Mouse (Mus musculus): ENCODE results near the gene Il1rapl1.
"Not testable (repeated sequence)": the region's sequence is repeated elsewhere in the genome, so short reads cannot be mapped to it uniquely, and the experiment has no call there.

Il1rapl1 gene

DNA sequence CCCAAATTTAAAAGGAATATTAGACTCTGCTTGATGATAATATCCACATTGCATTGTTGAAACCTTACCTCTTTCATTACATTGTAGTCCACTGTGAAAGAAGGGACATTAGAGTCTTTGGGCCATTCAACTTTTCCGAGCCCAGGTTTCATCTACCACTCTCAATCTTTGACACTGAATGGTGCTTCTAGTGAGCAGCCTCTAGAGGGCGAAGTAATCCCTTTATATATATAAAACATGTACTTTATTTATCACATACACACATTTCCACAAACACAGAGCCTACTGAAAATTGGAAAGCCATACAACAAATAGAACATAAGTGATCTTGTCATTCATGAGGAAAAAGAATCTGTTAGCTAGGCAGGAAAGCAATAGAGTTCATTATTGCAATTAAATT, 459.8 kb downstream of the Il1rapl1 start:
- in situ Hi-C loops (cut with MboI, MseI): loop anchor here (25.0 kb wide), 1 partner anchor 868 kb away; no protein-coding TSS in a partner anchor

DNA sequence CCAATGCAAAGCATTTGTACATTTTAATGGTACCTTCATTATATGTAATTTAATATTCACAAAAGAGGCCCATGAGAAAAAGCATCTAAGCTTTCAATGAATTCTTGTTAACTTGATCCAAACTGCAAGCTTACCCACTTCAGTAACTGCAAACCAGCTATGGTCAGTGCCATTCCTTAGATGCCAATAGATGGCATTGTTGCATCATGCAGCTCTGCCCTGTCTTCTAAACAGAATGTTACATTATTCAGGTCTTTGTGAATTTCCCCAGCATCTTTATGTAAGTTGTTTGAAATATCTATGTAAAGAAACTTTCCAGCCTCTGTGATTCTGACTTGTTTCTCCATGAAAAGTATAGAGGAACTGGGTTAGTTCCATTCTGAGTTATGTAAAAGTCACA, 514.5 kb downstream of the Il1rapl1 start:
- in situ Hi-C loops (cut with MboI, MseI): no loop called here

DNA sequence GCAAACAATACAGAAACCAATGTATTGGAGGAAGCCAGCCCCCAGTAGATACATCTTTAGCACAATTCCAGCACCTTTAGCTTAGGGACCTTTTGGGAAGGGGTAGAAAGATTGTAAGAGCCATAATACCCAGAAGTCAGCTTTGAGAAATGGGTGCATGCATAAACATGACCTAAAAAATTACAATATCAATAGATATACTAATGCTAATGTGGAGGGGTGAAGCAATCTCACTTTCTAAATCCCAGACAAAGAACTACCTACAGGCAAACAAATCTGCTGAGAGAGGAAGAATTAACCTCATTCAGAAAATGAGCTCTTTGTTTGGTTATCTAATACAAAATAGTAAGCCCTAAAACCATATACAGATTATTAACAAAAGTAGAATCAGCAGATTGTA, 607.4 kb downstream of the Il1rapl1 start:
- in situ Hi-C loops (cut with MboI, MseI): no loop called here

DNA sequence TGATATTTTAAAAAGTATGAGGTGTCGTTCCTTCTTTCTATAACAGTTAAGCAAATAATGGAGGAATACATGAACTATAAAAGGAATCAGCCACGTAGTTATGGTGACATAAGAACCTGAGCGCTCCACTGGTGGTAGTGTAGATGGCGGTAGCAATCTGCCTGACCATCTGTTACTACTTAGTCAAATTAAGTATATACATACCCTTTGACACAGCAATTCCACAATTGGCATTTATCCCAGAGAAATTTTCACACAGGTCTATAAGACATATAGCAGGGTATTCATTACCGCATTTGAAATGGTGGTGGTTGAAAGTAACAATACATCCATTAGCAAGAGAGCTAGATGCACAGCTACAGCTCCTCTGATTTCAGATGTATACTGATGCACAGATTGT, 612.8 kb downstream of the Il1rapl1 start:
- in situ Hi-C loops (cut with MboI, MseI): no loop called here

DNA sequence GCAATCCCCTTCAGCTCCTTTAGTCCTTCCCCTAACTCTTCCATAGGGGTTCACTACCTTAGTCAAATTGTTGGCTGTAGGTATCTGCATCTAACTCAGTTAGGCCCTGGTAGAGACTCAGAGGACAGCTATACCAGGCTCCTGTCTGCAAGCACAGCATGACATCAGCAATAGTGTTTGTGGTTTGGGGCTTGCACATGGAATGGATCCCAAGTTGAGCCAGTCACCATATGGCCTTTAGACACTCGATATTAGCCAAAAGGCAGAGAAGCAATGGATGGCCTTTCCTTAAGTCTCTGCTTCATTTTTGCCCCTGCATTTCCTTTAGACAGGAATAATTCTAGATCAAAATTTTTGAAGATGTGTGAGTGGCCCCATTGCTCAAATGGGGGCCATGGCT, 632.0 kb downstream of the Il1rapl1 start:
- in situ Hi-C loops (cut with MboI, MseI): no loop called here

DNA sequence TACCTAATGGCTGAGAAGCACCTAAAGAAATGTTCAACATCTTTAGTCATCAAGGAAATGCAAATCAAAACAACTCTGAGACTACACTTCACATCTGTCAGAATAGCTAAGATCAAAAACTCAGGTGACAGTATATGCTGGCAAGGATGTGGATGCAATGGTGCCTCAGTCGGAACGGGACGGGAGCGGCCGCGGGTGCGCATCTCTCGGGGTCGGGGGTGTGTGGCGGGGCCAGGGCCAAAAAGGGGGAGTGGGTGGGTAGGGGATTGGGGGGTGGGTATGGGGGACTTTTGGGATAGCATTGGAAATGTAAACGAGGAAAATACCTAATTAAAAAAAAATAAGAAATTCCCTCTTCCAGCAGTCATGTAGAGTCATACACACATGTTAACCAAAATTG, 877.3 kb downstream of the Il1rapl1 start:
- in situ Hi-C loops (cut with MboI, MseI): not testable (repeated sequence)

DNA sequence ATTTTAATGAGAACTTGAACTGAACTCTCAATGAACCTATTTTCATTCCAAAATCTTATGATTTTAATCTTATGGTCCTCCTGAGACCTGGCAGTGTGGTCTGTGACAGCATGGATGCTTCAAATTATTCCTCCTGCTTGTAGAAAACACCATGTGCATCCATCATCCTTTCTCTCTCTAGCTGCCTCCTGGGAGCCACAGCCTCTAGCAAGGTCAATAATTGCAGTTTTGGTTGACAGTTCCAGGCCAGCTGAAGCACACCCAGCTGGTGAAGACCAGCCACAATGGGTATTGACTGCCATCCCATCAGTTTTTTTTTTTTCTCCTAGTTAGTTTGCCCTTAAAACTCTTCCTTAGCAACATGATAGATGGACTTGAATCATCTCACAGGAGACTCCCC, 890.2 kb downstream of the Il1rapl1 start:
- in situ Hi-C loops (cut with MboI, MseI): no loop called here

DNA sequence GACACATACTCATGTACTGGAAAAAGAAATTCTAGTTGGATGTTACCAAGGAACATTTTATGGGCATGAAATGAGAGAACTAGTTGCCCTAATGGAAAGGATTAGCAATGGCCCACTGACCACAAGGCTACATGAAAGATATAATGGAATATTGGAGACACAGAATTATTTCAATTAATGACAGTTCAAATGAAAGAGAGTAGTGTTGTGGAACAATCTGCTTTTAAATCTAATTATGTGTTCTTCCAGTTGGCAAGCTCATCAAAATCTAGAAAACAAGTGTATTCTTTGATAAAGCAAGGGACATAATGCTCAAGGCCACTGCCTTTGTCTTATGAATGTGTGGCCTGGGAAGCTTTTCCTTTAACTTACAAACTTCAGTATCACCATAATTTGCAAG, 1113.1 kb downstream of the Il1rapl1 start:
- in situ Hi-C loops (cut with MboI, MseI): no loop called here

DNA sequence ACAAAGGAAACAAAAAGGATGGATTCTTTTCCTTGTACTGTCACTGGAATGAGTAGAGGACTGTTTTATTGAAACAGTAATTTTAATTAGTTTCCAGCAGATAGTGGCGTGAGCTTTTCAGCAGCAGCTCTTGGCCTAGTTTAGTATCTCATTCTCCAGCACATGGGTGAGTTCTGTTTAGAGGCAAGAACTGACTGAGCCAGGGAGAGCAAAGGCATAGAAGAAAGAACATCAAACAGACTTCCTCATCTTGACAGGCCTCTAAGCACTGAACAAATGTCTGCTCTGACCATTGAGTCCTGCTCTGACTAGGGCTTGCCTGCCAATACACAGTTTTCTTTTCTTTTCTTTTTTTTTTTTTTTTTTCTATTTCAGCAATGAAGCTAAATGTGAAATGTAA, 1160.3 kb downstream of the Il1rapl1 start:
- in situ Hi-C loops (cut with MboI, MseI): no loop called here

DNA sequence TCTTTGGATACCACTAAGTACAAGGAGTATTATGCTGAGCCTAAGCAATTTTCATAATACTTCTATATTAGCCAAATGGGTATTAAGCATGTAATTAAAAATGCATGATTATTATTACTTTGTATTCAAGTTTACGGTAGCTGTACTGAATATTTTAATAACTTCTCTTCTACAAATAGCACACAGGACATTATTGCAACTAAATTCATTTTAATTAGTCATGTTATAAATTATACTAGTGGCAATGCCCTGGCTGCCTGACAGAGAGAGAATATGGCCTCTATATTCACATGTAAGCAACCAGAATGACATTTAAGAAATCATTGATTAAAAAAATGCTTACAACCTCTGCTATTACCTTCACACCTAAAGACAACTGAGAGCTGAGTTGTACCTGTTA, 1160.8 kb downstream of the Il1rapl1 start:
- in situ Hi-C loops (cut with MboI, MseI): no loop called here

DNA sequence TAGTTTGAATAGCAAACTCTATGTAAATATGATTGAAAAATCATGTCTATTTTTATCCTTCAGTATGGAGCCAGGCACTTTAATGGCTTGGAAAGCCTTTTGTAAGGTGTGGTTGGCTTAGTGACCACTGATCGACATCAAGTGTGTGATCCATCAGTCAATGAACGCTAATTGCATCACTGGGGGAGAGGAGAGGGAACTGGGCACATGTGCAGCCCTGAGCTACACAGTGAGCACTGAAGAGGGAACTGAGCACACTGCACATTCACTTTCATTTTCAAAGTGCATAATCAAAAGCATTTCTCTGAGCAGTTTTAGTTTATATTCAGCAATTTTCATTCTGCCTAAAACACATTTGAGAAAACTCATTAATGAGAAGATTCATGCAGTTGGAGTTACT, 1164.5 kb downstream of the Il1rapl1 start:
- in situ Hi-C loops (cut with MboI, MseI): no loop called here

DNA sequence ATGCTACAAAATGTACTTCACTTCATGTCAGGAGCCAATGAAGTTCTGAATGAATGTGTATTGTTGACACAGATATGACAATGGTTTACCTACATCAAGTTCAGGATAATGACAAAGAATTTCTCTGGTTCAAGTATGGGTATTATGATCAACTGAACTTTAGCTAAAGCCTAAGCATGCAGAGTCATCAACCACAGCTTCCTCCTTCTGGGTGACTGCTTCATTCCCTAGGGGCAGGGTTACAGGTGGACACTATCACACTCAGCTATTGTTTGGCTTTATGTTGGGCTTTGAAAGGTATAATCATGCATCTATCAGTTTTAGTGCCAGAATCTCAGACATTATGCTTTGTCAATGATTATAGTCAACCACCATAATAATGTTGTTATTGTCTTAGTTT, 1166.3 kb downstream of the Il1rapl1 start:
- in situ Hi-C loops (cut with MboI, MseI): no loop called here

DNA sequence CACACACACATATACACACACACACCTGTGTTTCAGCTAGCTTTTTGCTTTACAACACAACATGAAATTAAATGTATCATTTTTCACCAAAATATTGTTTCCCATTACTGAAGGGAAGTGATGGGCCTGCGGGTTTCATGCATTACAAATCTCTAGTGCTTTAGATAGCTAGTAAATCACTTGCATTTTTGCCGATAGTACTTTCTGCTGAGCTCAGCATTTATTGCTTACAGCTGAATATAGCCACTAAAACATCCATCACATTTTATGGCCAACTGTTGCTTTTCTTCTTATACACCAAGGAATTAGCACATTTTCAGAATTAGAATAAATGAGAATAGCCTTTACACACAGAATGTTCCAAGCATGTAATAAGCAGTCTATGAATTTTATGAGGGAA, 1260.6 kb downstream of the Il1rapl1 start:
- in situ Hi-C loops (cut with MboI, MseI): no loop called here

DNA sequence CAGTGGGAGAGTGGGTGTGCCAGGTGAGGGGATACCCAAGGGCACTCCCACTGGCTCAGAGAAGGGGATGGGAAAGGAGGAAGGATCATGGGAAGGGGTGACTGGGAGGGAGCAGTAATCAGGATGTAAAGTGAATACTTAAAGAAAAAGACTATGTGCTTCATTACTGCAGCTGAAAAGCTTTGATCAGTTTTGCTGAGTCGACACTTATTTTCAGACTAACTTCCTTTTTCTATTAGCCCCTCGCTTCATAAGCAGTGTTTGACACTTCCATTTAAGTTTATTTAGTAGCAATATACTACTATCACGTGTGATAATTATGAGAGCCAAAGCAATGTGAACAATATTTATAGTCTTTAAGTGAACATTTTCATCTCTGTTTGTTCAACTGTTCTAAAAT, 1307.2 kb downstream of the Il1rapl1 start:
- in situ Hi-C loops (cut with MboI, MseI): no loop called here

DNA sequence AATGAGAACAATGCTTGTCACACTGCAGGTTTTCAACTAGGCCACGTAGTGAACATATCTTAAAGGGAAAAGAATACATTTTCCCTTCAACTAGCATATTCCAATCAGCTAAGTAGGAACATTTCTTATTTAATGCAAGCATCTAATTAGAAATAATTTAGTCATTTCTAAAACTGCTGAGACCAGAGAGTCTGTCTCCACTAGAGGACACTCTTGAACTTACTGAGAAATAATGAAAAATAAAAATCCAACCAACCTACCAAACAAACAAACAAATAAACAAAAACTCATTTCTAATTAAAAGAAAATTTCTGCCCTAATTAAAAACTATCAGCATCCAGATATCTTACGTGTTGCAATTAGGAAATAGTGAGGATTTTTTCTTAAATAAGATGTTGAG, 1312.7 kb downstream of the Il1rapl1 start:
- in situ Hi-C loops (cut with MboI, MseI): no loop called here

DNA sequence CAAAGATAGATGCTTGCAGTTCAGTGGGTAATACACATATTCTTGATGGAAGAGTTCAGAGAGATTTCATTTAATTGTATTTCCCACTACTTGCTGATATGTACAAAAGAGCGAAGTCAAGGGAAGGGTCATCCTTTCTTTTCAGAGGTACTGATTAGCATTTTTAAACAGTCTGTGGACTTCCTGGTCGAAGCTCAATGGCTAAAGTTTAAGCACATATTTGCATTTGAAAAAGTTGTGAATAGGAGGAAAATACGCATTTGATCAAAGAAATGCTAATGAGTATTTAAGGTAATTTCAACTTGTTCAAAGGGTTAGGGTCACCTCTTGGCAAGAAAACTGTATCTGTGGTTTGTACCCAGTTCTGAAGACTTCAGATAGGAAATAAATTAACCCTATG, 1386.6 kb downstream of the Il1rapl1 start:
- in situ Hi-C loops (cut with MboI, MseI): no loop called here

All from regulatory T cell (primary cell).